Mouse (Mus musculus): ENCODE results near the gene Anxa6.

Anxa6 gene

GRCm38 (mm10) chr11:54998284-54998683 lies 35.0 kb downstream of the Anxa6 start:
- peak; percentile 50 to 76 for DNase-seq (ENCODE audit: low spot score in 2 of 2)

GRCm38 (mm10) chr11:54996176-54996575 lies 37.1 kb downstream of the Anxa6 start:
- DNase-seq (ENCODE audit: low spot score in 2 of 2): no peak

GRCm38 (mm10) chr11:54989920-54990319 lies 43.3 kb downstream of the Anxa6 start:
- DNase-seq (ENCODE audit: low spot score in 2 of 2): no peak

- DNase-seq (ENCODE audit: low spot score in 2 of 2): no peak
Measured at GRCm38 (mm10) chr11:54988754-54989349, 44.4 kb downstream of the Anxa6 start.

GRCm38 (mm10) chr11:54987974-54988373 lies 45.3 kb downstream of the Anxa6 start:
- DNase-seq (ENCODE audit: low spot score in 2 of 2): peak; percentile 38 to 77

GRCm38 (mm10) chr11:54985086-54985485 lies 48.2 kb downstream of the Anxa6 start:
- no peak for DNase-seq (ENCODE audit: low spot score in 2 of 2)

GRCm38 (mm10) chr11:54984581-54984980 lies 48.7 kb downstream of the Anxa6 start:
- DNase-seq (ENCODE audit: low spot score in 2 of 2): no peak

GRCm38 (mm10) chr11:54984085-54984484 lies 49.2 kb downstream of the Anxa6 start:
- DNase-seq (ENCODE audit: low spot score in 2 of 2): peak; percentile 65 to 88

- DNase-seq (ENCODE audit: low spot score in 2 of 2): no peak
Measured at GRCm38 (mm10) chr11:54982520-54982919, 50.7 kb downstream of the Anxa6 start.

GRCm38 (mm10) chr11:54981630-54982029 lies 51.6 kb downstream of the Anxa6 start:
- no peak for DNase-seq (ENCODE audit: low spot score in 2 of 2)

GRCm38 (mm10) chr11:54977385-54977937 lies 55.8 kb downstream of the Anxa6 start:
- no peak for DNase-seq (ENCODE audit: low spot score in 2 of 2)

GRCm38 (mm10) chr11:54976351-54976750 lies 56.9 kb downstream of the Anxa6 start:
- DNase-seq (ENCODE audit: low spot score in 2 of 2): no peak

GRCm38 (mm10) chr11:54975756-54976155 lies 57.5 kb downstream of the Anxa6 start:
- DNase-seq (ENCODE audit: low spot score in 2 of 2): no peak

- DNase-seq (ENCODE audit: low spot score in 2 of 2): no peak
Measured at GRCm38 (mm10) chr11:54975340-54975739, 57.9 kb downstream of the Anxa6 start.

- no peak for DNase-seq (ENCODE audit: low spot score in 2 of 2)
Measured at GRCm38 (mm10) chr11:54974639-54975038, 58.6 kb downstream of the Anxa6 start.

GRCm38 (mm10) chr11:54973481-54974212 lies 59.6 kb downstream of the Anxa6 start:
- DNase-seq (ENCODE audit: low spot score in 2 of 2): peak; percentile 63 to 74

- DNase-seq (ENCODE audit: low spot score in 2 of 2): no peak
Measured at GRCm38 (mm10) chr11:54972789-54973188, 60.5 kb downstream of the Anxa6 start.

GRCm38 (mm10) chr11:54972049-54972723 lies 61.1 kb downstream of the Anxa6 start:
- DNase-seq (ENCODE audit: low spot score in 2 of 2): peak in 1 of 2 experiments; percentile 28

GRCm38 (mm10) chr11:54971365-54972048 lies 61.7 kb downstream of the Anxa6 start:
- DNase-seq (ENCODE audit: low spot score in 2 of 2): no peak

- DNase-seq (ENCODE audit: low spot score in 2 of 2): no peak
Measured at GRCm38 (mm10) chr11:54965234-54965633, 68.0 kb downstream of the Anxa6 start.

- DNase-seq (ENCODE audit: low spot score in 2 of 2): peak; percentile 24 to 72
Measured at GRCm38 (mm10) chr11:54962810-54963209, 70.4 kb downstream of the Anxa6 start, which contains the start of gene Tnip1. Gene Tnip1 (minus strand): TSS chr11:54962917.

GRCm38 (mm10) chr11:54961921-54962320 lies 71.3 kb downstream of the Anxa6 start:
- no peak for DNase-seq (ENCODE audit: low spot score in 2 of 2)
